Mouse (Mus musculus): Measurements from ENCODE around the gene Rtraf. TPM values are rescaled to one million over a fixed set of nuclear protein-coding genes. Genes with fewer than 3 reads are reported as not detected.

Gene Rtraf
- total RNA-seq, 1 experiment from 2014 or later: 123 TPM

- ATAC-seq (replicated peaks; ENCODE audit: insufficient number of reproducible peaks, low FRiP score, low TSS enrichment, poor library complexity, severe bottlenecking): no peak
Measured at GRCm38 (mm10) chr14:19803222-19803621, 20.4 kb downstream of the Rtraf start.

- no peak for ATAC-seq (replicated peaks; ENCODE audit: insufficient number of reproducible peaks, low FRiP score, low TSS enrichment, poor library complexity, severe bottlenecking)
Measured at GRCm38 (mm10) chr14:19801474-19802215, 22.0 kb downstream of the Rtraf start.

- ATAC-seq (replicated peaks; ENCODE audit: insufficient number of reproducible peaks, low FRiP score, low TSS enrichment, poor library complexity, severe bottlenecking): no peak
Measured at GRCm38 (mm10) chr14:19800485-19800884, 23.1 kb downstream of the Rtraf start.

- ATAC-seq (replicated peaks; ENCODE audit: insufficient number of reproducible peaks, low FRiP score, low TSS enrichment, poor library complexity, severe bottlenecking): no peak
Measured at GRCm38 (mm10) chr14:19796541-19797304, 26.9 kb downstream of the Rtraf start.

GRCm38 (mm10) chr14:19794881-19795280, 28.7 kb downstream of the Rtraf start:
- ATAC-seq (replicated peaks; ENCODE audit: insufficient number of reproducible peaks, low FRiP score, low TSS enrichment, poor library complexity, severe bottlenecking): no peak

- no peak for ATAC-seq (replicated peaks; ENCODE audit: insufficient number of reproducible peaks, low FRiP score, low TSS enrichment, poor library complexity, severe bottlenecking)
Measured at GRCm38 (mm10) chr14:19788443-19788842, 35.2 kb downstream of the Rtraf start.

GRCm38 (mm10) chr14:19785797-19786588, 37.6 kb downstream of the Rtraf start:
- no peak for ATAC-seq (replicated peaks; ENCODE audit: insufficient number of reproducible peaks, low FRiP score, low TSS enrichment, poor library complexity, severe bottlenecking)

GRCm38 (mm10) chr14:19777945-19778344, 45.7 kb downstream of the Rtraf start:
- ATAC-seq (replicated peaks; ENCODE audit: insufficient number of reproducible peaks, low FRiP score, low TSS enrichment, poor library complexity, severe bottlenecking): no peak

GRCm38 (mm10) chr14:19777365-19777764, 46.3 kb downstream of the Rtraf start:
- ATAC-seq (replicated peaks; ENCODE audit: insufficient number of reproducible peaks, low FRiP score, low TSS enrichment, poor library complexity, severe bottlenecking): no peak

GRCm38 (mm10) chr14:19776890-19777289, 46.7 kb downstream of the Rtraf start:
- no peak for ATAC-seq (replicated peaks; ENCODE audit: insufficient number of reproducible peaks, low FRiP score, low TSS enrichment, poor library complexity, severe bottlenecking)

- ATAC-seq (replicated peaks; ENCODE audit: insufficient number of reproducible peaks, low FRiP score, low TSS enrichment, poor library complexity, severe bottlenecking): no peak
Measured at GRCm38 (mm10) chr14:19776179-19776578, 47.4 kb downstream of the Rtraf start.

GRCm38 (mm10) chr14:19775491-19775890, 48.1 kb downstream of the Rtraf start:
- no peak for ATAC-seq (replicated peaks; ENCODE audit: insufficient number of reproducible peaks, low FRiP score, low TSS enrichment, poor library complexity, severe bottlenecking)

GRCm38 (mm10) chr14:19774036-19774628, 49.5 kb downstream of the Rtraf start:
- no peak for ATAC-seq (replicated peaks; ENCODE audit: insufficient number of reproducible peaks, low FRiP score, low TSS enrichment, poor library complexity, severe bottlenecking)

- ATAC-seq (replicated peaks; ENCODE audit: insufficient number of reproducible peaks, low FRiP score, low TSS enrichment, poor library complexity, severe bottlenecking): no peak
Measured at GRCm38 (mm10) chr14:19771173-19771572, 52.5 kb downstream of the Rtraf start.

GRCm38 (mm10) chr14:19769441-19770200, 54.0 kb downstream of the Rtraf start:
- no peak for ATAC-seq (replicated peaks; ENCODE audit: insufficient number of reproducible peaks, low FRiP score, low TSS enrichment, poor library complexity, severe bottlenecking)

- ATAC-seq (replicated peaks; ENCODE audit: insufficient number of reproducible peaks, low FRiP score, low TSS enrichment, poor library complexity, severe bottlenecking): no peak
Measured at GRCm38 (mm10) chr14:19768648-19769047, 55.0 kb downstream of the Rtraf start.

- ATAC-seq (replicated peaks; ENCODE audit: insufficient number of reproducible peaks, low FRiP score, low TSS enrichment, poor library complexity, severe bottlenecking): no peak
Measured at GRCm38 (mm10) chr14:19766380-19766649, 57.3 kb downstream of the Rtraf start.

GRCm38 (mm10) chr14:19765539-19766379, 57.9 kb downstream of the Rtraf start:
- ATAC-seq (replicated peaks; ENCODE audit: insufficient number of reproducible peaks, low FRiP score, low TSS enrichment, poor library complexity, severe bottlenecking): no peak
